Mouse (Mus musculus) thymus, postnatal 36 days (tissue): ENCODE data around the gene Acadsb.
"Not testable (repeated sequence)": the region's sequence is repeated elsewhere in the genome, so short reads cannot be mapped to it uniquely, and the experiment has no call there.

ENCODE experiments used
- DNase-seq, 2 experiments: peaks; one replicate each; pipeline ENCODE4 v3.0.0; 2022; ENCODE audit warnings: mixed read lengths in 2 of 2

Gene Acadsb

GRCm38 (mm10) chr7:131410416-131411058 lies at the start of gene Acadsb, which contains the start of gene Ikzf5:
TSS of gene Acadsb (plus strand) at chr7:131410601.
TSS of gene Ikzf5 (minus strand) at chr7:131410521.
- peak; percentile 99 to 100 for DNase-seq

- DNase-seq, result no peak
Observed at GRCm38 (mm10) chr7:131362269-131362614, 48.2 kb upstream of the Acadsb start.

- peak; percentile 87 for DNase-seq
Observed at GRCm38 (mm10) chr7:131362615-131363300, 47.6 kb upstream of the Acadsb start, which contains the start of gene 2310057M21Rik. TSS of gene 2310057M21Rik (minus strand) at chr7:131362759.

GRCm38 (mm10) chr7:131364131-131364530 lies 46.3 kb upstream of the Acadsb start:
- DNase-seq, result no peak

GRCm38 (mm10) chr7:131370648-131371469 lies 39.5 kb upstream of the Acadsb start, which contains the start of gene Pstk:
TSS of gene Pstk (plus strand) at chr7:131371141.
- DNase-seq, result peak; percentile 82 to 85

- DNase-seq, result no peak
Observed at GRCm38 (mm10) chr7:131371470-131371860, 38.9 kb upstream of the Acadsb start.

- no peak for DNase-seq
Observed at GRCm38 (mm10) chr7:131371880-131372651, 38.3 kb upstream of the Acadsb start.

- DNase-seq, result not testable (repeated sequence)
Observed at GRCm38 (mm10) chr7:131391761-131392160, 18.6 kb upstream of the Acadsb start.

GRCm38 (mm10) chr7:131409321-131409987 lies 947 bp upstream of the Acadsb start:
- no peak for DNase-seq

- no peak for DNase-seq
Observed at GRCm38 (mm10) chr7:131409988-131410385, 414 bp upstream of the Acadsb start.

GRCm38 (mm10) chr7:131411221-131411940 lies 980 bp downstream of the Acadsb start:
- DNase-seq, result no peak

- DNase-seq, result no peak
Observed at GRCm38 (mm10) chr7:131411941-131412270, 1.5 kb downstream of the Acadsb start.

GRCm38 (mm10) chr7:131416742-131417141 lies 6.3 kb downstream of the Acadsb start:
- DNase-seq, result not testable (repeated sequence)

- no peak for DNase-seq
Observed at GRCm38 (mm10) chr7:131417605-131418004, 7.2 kb downstream of the Acadsb start.

GRCm38 (mm10) chr7:131424912-131425311 lies 14.5 kb downstream of the Acadsb start:
- no peak for DNase-seq

GRCm38 (mm10) chr7:131427331-131427730 lies 16.9 kb downstream of the Acadsb start:
- DNase-seq, result no peak

GRCm38 (mm10) chr7:131432244-131432643 lies 21.8 kb downstream of the Acadsb start:
- no peak for DNase-seq

GRCm38 (mm10) chr7:131434276-131434675 lies 23.9 kb downstream of the Acadsb start:
- DNase-seq, result no peak

- DNase-seq, result no peak
Observed at GRCm38 (mm10) chr7:131437051-131437450, 26.6 kb downstream of the Acadsb start.

GRCm38 (mm10) chr7:131456714-131457113 lies 46.3 kb downstream of the Acadsb start:
- DNase-seq, result no peak

GRCm38 (mm10) chr7:131465117-131465601 lies 54.8 kb downstream of the Acadsb start:
- DNase-seq, result no peak
